Mouse (Mus musculus) spleen, adult 10 weeks (tissue): ENCODE measurements around the gene Rnaseh2a. TPM values are rescaled to one million over a fixed set of nuclear protein-coding genes. Genes with fewer than 3 reads are reported as not detected.

Experiments used
- polyA plus RNA-seq: library from polyadenylated mRNA; stranded (reverse); fragments of 350-450 nt; fragmentation: Illumina TruSeq; extraction: RNeasy Lipid Tissue Mini Kit (QIAGEN cat#74804); gene quantifications from one replicate; pipeline ENCODE4 v1.2.3, GENCODE M21; 2015; ENCODE audit warnings: low replicate concordance; ENCODE audit not compliant: insufficient read depth

The Rnaseh2a gene
- polyA plus RNA-seq: 32.5 TPM

GRCm38 (mm10) chr8:84969241-84970134 lies at the start of gene Rnaseh2a, which contains the start of the genes Gm49661 and Prdx2:
TSS of gene Rnaseh2a (minus strand) at chr8:84969767.
TSS of gene Gm49661 (minus strand) at chr8:84969433.
TSS of gene Prdx2 (plus strand) at chr8:84969587.

GRCm38 (mm10) chr8:85014431-85014830 lies 44.9 kb upstream of the Rnaseh2a start, which contains the start of gene Best2:
TSS of gene Best2 (minus strand) at chr8:85014531.

GRCm38 (mm10) chr8:84990349-84990748 lies 20.8 kb upstream of the Rnaseh2a start, which contains the start of gene Hook2:
TSS of gene Hook2 (plus strand) at chr8:84990603.

GRCm38 (mm10) chr8:84978248-84978940 lies 8.8 kb upstream of the Rnaseh2a start, which contains the start of gene Junb:
TSS of gene Junb (minus strand) at chr8:84978718.

GRCm38 (mm10) chr8:84946528-84947240 lies 22.9 kb downstream of the Rnaseh2a start, which contains the start of gene Rtbdn:
TSS of gene Rtbdn (plus strand) at chr8:84946991.

GRCm38 (mm10) chr8:84936962-84937546 lies 32.5 kb downstream of the Rnaseh2a start, which contains the start of gene Mast1:
TSS of gene Mast1 (minus strand) at chr8:84937359.

GRCm38 (mm10) chr8:84908421-84909161 lies 61.0 kb downstream of the Rnaseh2a start, which contains the start of gene Dnase2a:
TSS of gene Dnase2a (plus strand) at chr8:84908560.

Other genes with a start within 250 kb of the Rnaseh2a start
- 3.2 TPM for gene G430095P16Rik, start 246.8 kb downstream of the Rnaseh2a start, polyA plus RNA-seq
- gene Nfix, start 169.4 kb downstream of the Rnaseh2a start, polyA plus RNA-seq: 5.1 TPM
- gene Dand5, start 146.9 kb downstream of the Rnaseh2a start, polyA plus RNA-seq: 3.8 TPM
- 5.4 TPM for gene Gadd45gip1, start 138.2 kb downstream of the Rnaseh2a start, polyA plus RNA-seq
- gene Rad23a, start 129.1 kb downstream of the Rnaseh2a start, polyA plus RNA-seq: 62.4 TPM
- 968 TPM for gene Calr, start 122.8 kb downstream of the Rnaseh2a start, polyA plus RNA-seq
- 37.0 TPM for gene Farsa, start 112.8 kb downstream of the Rnaseh2a start, polyA plus RNA-seq
- gene Syce2, start 97.7 kb downstream of the Rnaseh2a start, polyA plus RNA-seq: 12.6 TPM
- 24.2 TPM for gene Gcdh, start 75.8 kb downstream of the Rnaseh2a start, polyA plus RNA-seq
- gene Klf1, start 67.8 kb downstream of the Rnaseh2a start, polyA plus RNA-seq: 6.7 TPM
- gene Dnase2a, start 61.2 kb downstream of the Rnaseh2a start, polyA plus RNA-seq: 49.3 TPM
- gene Mast1, start 32.4 kb downstream of the Rnaseh2a start, polyA plus RNA-seq: not detected
- not detected for gene Rtbdn, start 22.8 kb downstream of the Rnaseh2a start, polyA plus RNA-seq
- not detected for gene Gm49661, start 334 bp downstream of the Rnaseh2a start, polyA plus RNA-seq
- 197 TPM for gene Prdx2, start 180 bp downstream of the Rnaseh2a start, polyA plus RNA-seq
- gene Junb, start 9.0 kb upstream of the Rnaseh2a start, polyA plus RNA-seq: 1.5 TPM
- 4.6 TPM for gene Hook2, start 20.8 kb upstream of the Rnaseh2a start, polyA plus RNA-seq
- gene Best2, start 44.8 kb upstream of the Rnaseh2a start, polyA plus RNA-seq: not detected
- gene Asna1, start 55.5 kb upstream of the Rnaseh2a start, polyA plus RNA-seq: 29.7 TPM
- 112 TPM for gene Trir, start 57.1 kb upstream of the Rnaseh2a start, polyA plus RNA-seq
- 35.3 TPM for gene Tnpo2, start 67.1 kb upstream of the Rnaseh2a start, polyA plus RNA-seq
- gene Fbxw9, start 90.3 kb upstream of the Rnaseh2a start, polyA plus RNA-seq: 3.0 TPM
- not detected for gene Gm5741, start 98.2 kb upstream of the Rnaseh2a start, polyA plus RNA-seq
- 52.7 TPM for gene Dhps, start 102.0 kb upstream of the Rnaseh2a start, polyA plus RNA-seq
- gene Wdr83os, start 111.0 kb upstream of the Rnaseh2a start, polyA plus RNA-seq: 54.9 TPM
- 12.5 TPM for gene Wdr83, start 111.5 kb upstream of the Rnaseh2a start, polyA plus RNA-seq
- gene Man2b1, start 113.5 kb upstream of the Rnaseh2a start, polyA plus RNA-seq: 132 TPM
- 0.81 TPM for gene Zfp791, start 153.3 kb upstream of the Rnaseh2a start, polyA plus RNA-seq
- gene Cks1brt, start 182.2 kb upstream of the Rnaseh2a start, polyA plus RNA-seq: not detected